Mouse (Mus musculus): ENCODE data around the gene Ssbp4. TPM values are rescaled to one million over a fixed set of nuclear protein-coding genes. Genes with fewer than 3 reads are reported as not detected.

Gene Ssbp4
- polyA plus RNA-seq, 1 experiment from 2014 or later, result 73.3 TPM

GRCm38 (mm10) chr8:70629574-70630531, 21.2 kb upstream of the Ssbp4 start:
- peak; percentile 94 for DNase-seq (ENCODE audit: low spot score)
- WGBS, result under 1% methylated on average over 60 of the region's 60 CpGs
- Histone ChIP-seq H3K27ac (replicated peaks) (peak overlapping the region; percentile 83), H3K4me3 (peak overlapping the region; percentile 60), H3K9me3 (replicated peaks) (no peaks in the 10 kb centered on the region), H3K36me3 (no peaks in the 10 kb centered on the region), H3K27me3 (ENCODE audit: low read depth, poor library complexity, severe bottlenecking) (peaks cover 47% of the 10 kb centered on the region), H3K4me1 (peaks cover 35% of the 10 kb centered on the region)

- H3K4me3 ChIP-seq, result peak overlapping the region; percentile 60
- H3K27ac ChIP-seq (replicated peaks), result peak overlapping the region; percentile 83
- no peaks in the 10 kb centered on the region for H3K9me3 ChIP-seq (replicated peaks)
- no peaks in the 10 kb centered on the region for H3K36me3 ChIP-seq
- peaks cover 44% of the 10 kb centered on the region for H3K27me3 ChIP-seq (ENCODE audit: low read depth, poor library complexity, severe bottlenecking)
- WGBS, result 63% methylated on average over 7 of the region's 7 CpGs
- DNase-seq (ENCODE audit: low spot score), result no peak
- H3K4me1 ChIP-seq, result peaks cover 35% of the 10 kb centered on the region
Measured at GRCm38 (mm10) chr8:70628986-70629490, 20.4 kb upstream of the Ssbp4 start.

- DNase-seq (ENCODE audit: low spot score), result no peak
- Histone ChIP-seq H3K27me3 (ENCODE audit: low read depth, poor library complexity, severe bottlenecking) (peaks cover 40% of the 10 kb centered on the region), H3K9me3 (replicated peaks) (no peaks in the 10 kb centered on the region), H3K27ac (replicated peaks) (no peak overlapping the region), H3K36me3 (no peaks in the 10 kb centered on the region), H3K4me1 (peaks cover 30% of the 10 kb centered on the region), H3K4me3 (no peak overlapping the region)
- 92% methylated on average over 5 of the region's 5 CpGs for WGBS
Measured at GRCm38 (mm10) chr8:70627041-70627440, 18.4 kb upstream of the Ssbp4 start.

GRCm38 (mm10) chr8:70625104-70625503, 16.4 kb upstream of the Ssbp4 start:
- 21% methylated on average over 5 of the region's 5 CpGs for WGBS
- H3K4me1 ChIP-seq, result peaks cover 19% of the 10 kb centered on the region
- H3K4me3 ChIP-seq, result no peak overlapping the region
- peaks cover 41% of the 10 kb centered on the region for H3K27me3 ChIP-seq (ENCODE audit: low read depth, poor library complexity, severe bottlenecking)
- H3K9me3 ChIP-seq (replicated peaks), result no peaks in the 10 kb centered on the region
- no peaks in the 10 kb centered on the region for H3K36me3 ChIP-seq
- no peak overlapping the region for H3K27ac ChIP-seq (replicated peaks)
- peak; percentile 66 for DNase-seq (ENCODE audit: low spot score)

GRCm38 (mm10) chr8:70622220-70622619, 13.5 kb upstream of the Ssbp4 start:
- H3K9me3 ChIP-seq (replicated peaks), result no peaks in the 10 kb centered on the region
- WGBS, result 64% methylated on average over 3 of the region's 3 CpGs
- H3K4me1 ChIP-seq, result peaks cover 26% of the 10 kb centered on the region
- peaks cover 34% of the 10 kb centered on the region for H3K27me3 ChIP-seq (ENCODE audit: low read depth, poor library complexity, severe bottlenecking)
- no peaks in the 10 kb centered on the region for H3K36me3 ChIP-seq
- no peak for DNase-seq (ENCODE audit: low spot score)
- H3K27ac ChIP-seq (replicated peaks), result no peak overlapping the region
- H3K4me3 ChIP-seq, result no peak overlapping the region

GRCm38 (mm10) chr8:70618888-70619334, 10.2 kb upstream of the Ssbp4 start:
- Histone ChIP-seq H3K27me3 (ENCODE audit: low read depth, poor library complexity, severe bottlenecking) (peaks cover 34% of the 10 kb centered on the region), H3K27ac (replicated peaks) (peak overlapping the region; percentile 33; the same call in 1 of the 2 replicates), H3K4me1 (peaks cover 34% of the 10 kb centered on the region), H3K9me3 (replicated peaks) (no peaks in the 10 kb centered on the region), H3K36me3 (no peaks in the 10 kb centered on the region), H3K4me3 (peak overlapping the region; percentile 3; the same call in 1 of the 2 replicates)
- 37% methylated on average over 9 of the region's 9 CpGs for WGBS
- peak; percentile 51 for DNase-seq (ENCODE audit: low spot score)

GRCm38 (mm10) chr8:70617985-70618384, 9.3 kb upstream of the Ssbp4 start:
- peak overlapping the region; percentile 29; the same call in 1 of the 2 replicates for H3K27ac ChIP-seq (replicated peaks)
- H3K4me1 ChIP-seq, result peaks cover 41% of the 10 kb centered on the region
- H3K36me3 ChIP-seq, result no peaks in the 10 kb centered on the region
- no peak for DNase-seq (ENCODE audit: low spot score)
- H3K4me3 ChIP-seq, result 0 out of 2 replicates have a peak overlapping the region, but pooled peaks have one; percentile 1
- H3K27me3 ChIP-seq (ENCODE audit: low read depth, poor library complexity, severe bottlenecking), result peaks cover 29% of the 10 kb centered on the region
- 81% methylated on average over 11 of the region's 11 CpGs for WGBS
- no peaks in the 10 kb centered on the region for H3K9me3 ChIP-seq (replicated peaks)

- Histone ChIP-seq H3K4me3 (no peak overlapping the region), H3K36me3 (no peaks in the 10 kb centered on the region), H3K27me3 (ENCODE audit: low read depth, poor library complexity, severe bottlenecking) (peaks cover 16% of the 10 kb centered on the region), H3K27ac (replicated peaks) (peak overlapping the region; percentile 9; the same call in 1 of the 2 replicates), H3K9me3 (replicated peaks) (no peaks in the 10 kb centered on the region), H3K4me1 (peaks cover 46% of the 10 kb centered on the region)
- WGBS, result 65% methylated on average over 11 of the region's 11 CpGs
- no peak for DNase-seq (ENCODE audit: low spot score)
Measured at GRCm38 (mm10) chr8:70616645-70617044, 8.0 kb upstream of the Ssbp4 start.

- DNase-seq (ENCODE audit: low spot score), result no peak
- Histone ChIP-seq H3K4me1 (peaks cover 52% of the 10 kb centered on the region), H3K9me3 (replicated peaks) (no peaks in the 10 kb centered on the region), H3K27ac (replicated peaks) (peak within 1 kb of the TSS; percentile 9; the same call in 1 of the 2 replicates), H3K27me3 (ENCODE audit: low read depth, poor library complexity, severe bottlenecking) (peaks cover 9% of the 10 kb centered on the region), H3K36me3 (no peaks in the 10 kb centered on the region), H3K4me3 (no peak within 1 kb of the TSS)
- 86% methylated on average over 3 of the region's 3 CpGs for WGBS
Measured at GRCm38 (mm10) chr8:70615894-70616293, 7.2 kb upstream of the Ssbp4 start, which contains the start of gene Lrrc25. Lrrc25 (plus strand) TSS chr8:70616155.

- no peaks in the 10 kb centered on the region for H3K36me3 ChIP-seq
- H3K4me1 ChIP-seq, result peaks cover 52% of the 10 kb centered on the region
- H3K27ac ChIP-seq (replicated peaks), result no peak overlapping the region
- peaks cover 2% of the 10 kb centered on the region for H3K27me3 ChIP-seq (ENCODE audit: low read depth, poor library complexity, severe bottlenecking)
- no peak for DNase-seq (ENCODE audit: low spot score)
- H3K9me3 ChIP-seq (replicated peaks), result no peaks in the 10 kb centered on the region
- H3K4me3 ChIP-seq, result no peak overlapping the region
- 93% methylated on average over 8 of the region's 8 CpGs for WGBS
Measured at GRCm38 (mm10) chr8:70615281-70615680, 6.6 kb upstream of the Ssbp4 start.

- no peak overlapping the region for H3K4me3 ChIP-seq
- H3K9me3 ChIP-seq (replicated peaks), result no peaks in the 10 kb centered on the region
- no peak for DNase-seq (ENCODE audit: low spot score)
- H3K36me3 ChIP-seq, result no peaks in the 10 kb centered on the region
- no peak overlapping the region for H3K27ac ChIP-seq (replicated peaks)
- peaks cover 60% of the 10 kb centered on the region for H3K4me1 ChIP-seq
- peaks cover 1% of the 10 kb centered on the region for H3K27me3 ChIP-seq (ENCODE audit: low read depth, poor library complexity, severe bottlenecking)
- 71% methylated on average over 5 of the region's 5 CpGs for WGBS
Measured at GRCm38 (mm10) chr8:70614469-70614868, 5.8 kb upstream of the Ssbp4 start.

- Histone ChIP-seq H3K4me1 (peaks cover 62% of the 10 kb centered on the region), H3K27ac (replicated peaks) (no peak overlapping the region), H3K4me3 (no peak overlapping the region), H3K27me3 (ENCODE audit: low read depth, poor library complexity, severe bottlenecking) (peaks cover 8% of the 10 kb centered on the region), H3K36me3 (no peaks in the 10 kb centered on the region), H3K9me3 (replicated peaks) (no peaks in the 10 kb centered on the region)
- WGBS, result 25% methylated on average over 1 of the region's 1 CpGs
- DNase-seq (ENCODE audit: low spot score), result no peak
Measured at GRCm38 (mm10) chr8:70613763-70614162, 5.1 kb upstream of the Ssbp4 start.

GRCm38 (mm10) chr8:70611849-70612248, 3.2 kb upstream of the Ssbp4 start:
- Histone ChIP-seq H3K36me3 (no peaks in the 10 kb centered on the region), H3K27me3 (ENCODE audit: low read depth, poor library complexity, severe bottlenecking) (peaks cover 17% of the 10 kb centered on the region), H3K27ac (replicated peaks) (peak overlapping the region; percentile 92; the same call in 1 of the 2 replicates), H3K9me3 (replicated peaks) (no peaks in the 10 kb centered on the region), H3K4me1 (peaks cover 66% of the 10 kb centered on the region), H3K4me3 (peak overlapping the region; percentile 76)
- under 1% methylated on average over 6 of the region's 6 CpGs for WGBS
- peak; percentile 90 for DNase-seq (ENCODE audit: low spot score)

All from midbrain, embryonic 10.5 days (tissue).